Mouse (Mus musculus) gastrocnemius, postnatal 14 days (tissue): ENCODE measurements at regions not wholly inside any gene's neighbourhood (a gene's known extent, or its start where the extent isn't known, plus 50 kb on each side); places are given as distances from the start of the nearest gene placed in this dataset.

Experiments used
- DNase-seq: peaks from one replicate; pipeline ENCODE4 v3.0.0; 2021; ENCODE audit warnings: mixed read lengths
- intact Hi-C: fragments of 180-260 bp; cut with DNase I; formaldehyde crosslinking; loops from one replicate; pipeline ENCODE4 v1.15.1; 2025; ENCODE audit warnings: low total_unique reads

- DNase-seq, result no peak
Observed at GRCm38 (mm10) chr3:34470721-34471120, 179.5 kb upstream of the Sox2 start.

GRCm38 (mm10) chr3:34469946-34470345 lies 180.3 kb upstream of the Sox2 start:
- DNase-seq, result no peak
- intact Hi-C loops, result no loop called here

More at GRCm38 (mm10) chr3:34470721-34471120, 179.5 kb upstream of the Sox2 start:
- intact Hi-C loops, result no loop called here

GRCm38 (mm10) chr3:34466312-34466711 lies 183.9 kb upstream of the Sox2 start:
- no peak for DNase-seq
- intact Hi-C loops, result no loop called here

GRCm38 (mm10) chr3:34465040-34465831 lies 185.0 kb upstream of the Sox2 start:
- DNase-seq, result no peak
- intact Hi-C loops, result no loop called here

- intact Hi-C loops, result no loop called here
Observed at GRCm38 (mm10) chr3:34458766-34459165, 191.4 kb upstream of the Sox2 start.

GRCm38 (mm10) chr3:34457821-34458220 lies 192.4 kb upstream of the Sox2 start:
- intact Hi-C loops, result no loop called here
- DNase-seq, result no peak

More at GRCm38 (mm10) chr3:34458766-34459165, 191.4 kb upstream of the Sox2 start:
- no peak for DNase-seq

GRCm38 (mm10) chr3:34456488-34457433 lies 193.4 kb upstream of the Sox2 start:
- no peak for DNase-seq
- intact Hi-C loops, result no loop called here

- intact Hi-C loops, result no loop called here
- DNase-seq, result no peak
Observed at GRCm38 (mm10) chr3:34454026-34454624, 196.1 kb upstream of the Sox2 start.

- intact Hi-C loops, result no loop called here
- DNase-seq, result no peak
Observed at GRCm38 (mm10) chr3:34445354-34445753, 204.9 kb upstream of the Sox2 start.

- DNase-seq, result no peak
- intact Hi-C loops, result no loop called here
Observed at GRCm38 (mm10) chr3:34444802-34445201, 205.4 kb upstream of the Sox2 start.

GRCm38 (mm10) chr3:34443731-34444628 lies 206.2 kb upstream of the Sox2 start:
- no peak for DNase-seq
- intact Hi-C loops, result no loop called here

- DNase-seq, result no peak
- intact Hi-C loops, result no loop called here
Observed at GRCm38 (mm10) chr3:34443307-34443706, 206.9 kb upstream of the Sox2 start.

GRCm38 (mm10) chr3:34441792-34442191 lies 208.4 kb upstream of the Sox2 start:
- intact Hi-C loops, result no loop called here
- DNase-seq, result no peak

- intact Hi-C loops, result no loop called here
Observed at GRCm38 (mm10) chr3:34441266-34441665, 208.9 kb upstream of the Sox2 start.

GRCm38 (mm10) chr3:34434901-34435300 lies 215.3 kb upstream of the Sox2 start:
- intact Hi-C loops, result no loop called here
- no peak for DNase-seq

More at GRCm38 (mm10) chr3:34441266-34441665, 208.9 kb upstream of the Sox2 start:
- no peak for DNase-seq

GRCm38 (mm10) chr3:34427967-34428366 lies 222.2 kb upstream of the Sox2 start:
- intact Hi-C loops, result no loop called here

GRCm38 (mm10) chr3:34427495-34427894 lies 222.7 kb upstream of the Sox2 start:
- no peak for DNase-seq
- intact Hi-C loops, result no loop called here

More at GRCm38 (mm10) chr3:34427967-34428366, 222.2 kb upstream of the Sox2 start:
- DNase-seq, result no peak

GRCm38 (mm10) chr3:34426955-34427354 lies 223.2 kb upstream of the Sox2 start:
- DNase-seq, result no peak
- intact Hi-C loops, result no loop called here

- intact Hi-C loops, result no loop called here
- no peak for DNase-seq
Observed at GRCm38 (mm10) chr3:34411915-34412306, 238.3 kb upstream of the Sox2 start.
